Mouse (Mus musculus): ENCODE results near the gene Slc12a6.

DNA sequence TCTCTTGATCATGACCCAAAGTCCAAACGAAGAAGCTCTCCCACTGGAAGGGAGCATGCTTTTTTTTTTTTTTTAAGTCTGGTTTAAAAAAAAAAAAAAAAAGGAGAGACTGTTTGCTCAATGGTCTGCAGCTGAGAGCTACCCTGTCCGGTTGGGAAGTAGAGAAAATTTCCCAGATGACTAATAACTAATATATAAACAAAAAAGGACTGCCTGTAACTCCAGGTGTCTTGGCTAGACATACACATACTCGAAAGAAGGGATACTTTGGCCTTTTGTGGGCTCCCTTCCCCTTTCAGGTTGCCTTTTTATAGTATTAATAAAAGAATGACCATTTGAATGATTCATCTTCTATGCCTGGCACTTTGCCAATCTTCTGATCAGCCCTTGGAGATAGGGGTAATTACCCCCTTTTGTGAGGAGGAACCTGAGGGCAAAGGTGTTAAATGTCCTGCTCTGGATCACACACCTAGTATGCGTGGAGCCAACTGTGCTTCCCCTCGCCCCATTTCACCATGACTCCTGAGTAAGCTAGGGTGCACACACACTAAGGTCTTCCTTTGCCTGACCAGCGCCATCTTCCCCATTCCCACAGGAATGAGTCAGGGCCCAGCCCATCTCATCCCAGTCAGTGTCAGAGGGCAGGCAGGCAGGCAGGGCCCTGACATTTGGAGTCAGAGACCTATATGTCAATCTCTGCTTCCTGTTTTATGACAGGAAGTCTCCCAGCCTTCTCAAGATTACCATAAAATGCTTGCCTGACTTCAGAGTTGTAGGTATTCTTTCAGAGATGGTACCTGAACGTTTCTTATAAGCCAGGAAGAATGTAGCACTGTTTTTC, 10.7 kb upstream of the Slc12a6 start:
- TF ChIP-seq POLR2A (IDR thresholded peaks at IDR 0.05; ENCODE audit: borderline replicate concordance, low read depth, low read length) (no peak), CTCF (IDR thresholded peaks at IDR 0.05; ENCODE audit: low read depth, low read length) (no peak)

All from bone marrow macrophage, adult 2 months (primary cell).